Mouse (Mus musculus) heart, postnatal 0 days (tissue): ENCODE measurements around the gene Noxa1. TPM values are rescaled to one million over a fixed set of nuclear protein-coding genes. Genes with fewer than 3 reads are reported as not detected.

Experiments
- ATAC-seq: fragments of 200-750 bp; cut with Nextera tagmentation; 2 replicates; pipeline ENCODE4 v1.8.0; 2017; ENCODE audit warnings: low read depth, moderate number of reproducible peaks, moderate library complexity; ENCODE audit not compliant: insufficient read depth
- DNase-seq: peaks from one replicate; pipeline ENCODE4 v3.0.0-alpha.2; 2016; ENCODE audit warnings: low spot score
- H3K27ac ChIP-seq: fragments of 300-500 bp; sonication (generic); 2 replicates; pipeline ENCODE4 v1.5.1; 2014; ENCODE audit warnings: low read depth, mild to moderate bottlenecking
- H3K27me3 ChIP-seq: fragments of 300-500 bp; sonication (generic); 2 replicates; pipeline ENCODE4 v1.6.1; 2014; ENCODE audit warnings: low read length, mixed read lengths; ENCODE audit not compliant: control insufficient read depth, insufficient read depth
- H3K36me3 ChIP-seq: fragments of 300-500 bp; sonication (generic); replicated peaks from 2 replicates; pipeline ENCODE4 v1.6.1; 2014; ENCODE audit warnings: low read length, mixed read lengths; ENCODE audit not compliant: control insufficient read depth, insufficient read depth
- H3K4me1 ChIP-seq: fragments of 300-500 bp; sonication (generic); 2 replicates; pipeline ENCODE4 v1.6.1; 2014; ENCODE audit warnings: antibody characterized with exemption; ENCODE audit not compliant: control insufficient read depth, insufficient read depth
- H3K4me2 ChIP-seq: fragments of 300-500 bp; sonication (generic); 2 replicates; pipeline ENCODE4 v1.6.1; 2014; ENCODE audit warnings: low read depth, mild to moderate bottlenecking, low read length, moderate library complexity
- H3K4me3 ChIP-seq: fragments of 300-500 bp; sonication (generic); 2 replicates; pipeline ENCODE4 v1.5.1; 2014; ENCODE audit warnings: low read depth, low read length
- H3K9ac ChIP-seq: fragments of 300-500 bp; sonication (generic); replicated peaks from 2 replicates; pipeline ENCODE4 v1.6.1; 2014; ENCODE audit warnings: low read depth, low read length, mixed read lengths
- H3K9me3 ChIP-seq: fragments of 300-500 bp; sonication (generic); replicated peaks from 2 replicates; pipeline ENCODE4 v1.6.1; 2016; ENCODE audit warnings: low read length; ENCODE audit not compliant: control insufficient read depth
- CTCF ChIP-seq: IDR thresholded peaks from 2 replicates; pipeline ENCODE4 v1.5.1; 2016; ENCODE audit warnings: antibody characterized with exemption, control low read depth, low read depth
- EP300 ChIP-seq: IDR thresholded peaks from 2 replicates; pipeline ENCODE4 v1.6.1; 2016; ENCODE audit warnings: antibody characterized with exemption, low read depth
- WGBS: fragments of 180-500 bp; shearing (Covaris S2); extraction: QIAGEN DNeasy Blood & Tissue Kit; methylation state at CpG from one replicate; pipeline ENCODE4 v1.1.7; 2014; 5-methylcytosine and 5-hydroxymethylcytosine counted together
- polyA plus RNA-seq: library from polyadenylated mRNA; unstranded; fragments of >200 nt; fragmentation: Nextera tagmentation; extraction: Ambion mirVana; gene quantifications from 2 replicates; pipeline ENCODE4 v1.2.1, GENCODE M21; 2015
- total RNA-seq: library from RNA; depleted of rRNA; stranded (reverse); fragments of >200 nt; gene quantifications from 2 replicates; pipeline ENCODE4 v1.2.3, GENCODE M21; 2014; ENCODE audit warnings: low replicate concordance; rRNA removed

The Noxa1 gene
- not detected in 2 replicates for total RNA-seq
- not detected in 2 replicates for polyA plus RNA-seq

GRCm38 (mm10) chr2:25095109-25095850 is at the start of gene Noxa1:
Gene Noxa1, minus strand, starts transcription at chr2:25095149.
- peak within 1 kb of the TSS; percentile 18; the same call in 1 of the 2 replicates for H3K4me2 ChIP-seq
- 51% methylated on average over 28 of the region's 28 CpGs for WGBS
- TF ChIP-seq CTCF (no peak), EP300 (no peak)
- ATAC-seq = no peak
- no peak within 1 kb of the TSS for H3K27ac ChIP-seq
- H3K4me1 ChIP-seq = no peaks in the 10 kb centered on the region
- H3K4me3 ChIP-seq = no peak within 1 kb of the TSS; the same call in 1 of the 2 replicates
- no peaks in the 10 kb centered on the region for H3K9me3 ChIP-seq
- peaks cover 15% of the 10 kb centered on the region; the same call in 1 of the 2 replicates for H3K27me3 ChIP-seq
- H3K36me3 ChIP-seq = no peaks in the 10 kb centered on the region
- no peak within 1 kb of the TSS for H3K9ac ChIP-seq
- peak; percentile 6 for DNase-seq

GRCm38 (mm10) chr2:25141921-25142320 is 47.0 kb upstream of the Noxa1 start:
- no peaks in the 10 kb centered on the region for H3K27me3 ChIP-seq
- no peak overlapping the region for H3K9ac ChIP-seq
- TF ChIP-seq EP300 (no peak), CTCF (no peak)
- H3K27ac ChIP-seq = no peak overlapping the region
- no peak overlapping the region for H3K4me3 ChIP-seq
- WGBS = 74% methylated on average over 5 of the region's 5 CpGs
- no peak overlapping the region for H3K4me2 ChIP-seq
- H3K9me3 ChIP-seq = no peaks in the 10 kb centered on the region
- DNase-seq (no peak), ATAC-seq (no peak)
- H3K4me1 ChIP-seq = peaks cover 12% of the 10 kb centered on the region
- no peaks in the 10 kb centered on the region for H3K36me3 ChIP-seq

GRCm38 (mm10) chr2:25141185-25141584 is 46.2 kb upstream of the Noxa1 start:
- 60% methylated on average over 4 of the region's 4 CpGs for WGBS
- Histone ChIP-seq H3K4me2 (no peak overlapping the region), H3K27me3 (no peaks in the 10 kb centered on the region), H3K4me3 (no peak overlapping the region), H3K9me3 (no peaks in the 10 kb centered on the region), H3K9ac (no peak overlapping the region), H3K27ac (no peak overlapping the region), H3K4me1 (peaks cover 12% of the 10 kb centered on the region), H3K36me3 (no peaks in the 10 kb centered on the region)
- no peak for TF ChIP-seq EP300
- peak; percentile 39 for TF ChIP-seq CTCF
- ATAC-seq = no peak
- DNase-seq = no peak

GRCm38 (mm10) chr2:25137832-25138231 is 42.9 kb upstream of the Noxa1 start:
- TF ChIP-seq EP300 = no peak
- TF ChIP-seq CTCF = no peak

GRCm38 (mm10) chr2:25131601-25132000 is 36.7 kb upstream of the Noxa1 start:
- no peak for TF ChIP-seq EP300
- TF ChIP-seq CTCF = no peak
- no peak for DNase-seq
- H3K27ac ChIP-seq = no peak overlapping the region
- H3K9ac ChIP-seq = no peak overlapping the region
- no peak overlapping the region for H3K4me2 ChIP-seq
- no peak overlapping the region for H3K4me3 ChIP-seq
- H3K4me1 ChIP-seq = peaks cover 21% of the 10 kb centered on the region
- ATAC-seq = no peak
- no peaks in the 10 kb centered on the region for H3K9me3 ChIP-seq
- no peaks in the 10 kb centered on the region for H3K27me3 ChIP-seq
- 64% methylated on average over 9 of the region's 9 CpGs for WGBS
- no peaks in the 10 kb centered on the region for H3K36me3 ChIP-seq

More at GRCm38 (mm10) chr2:25137832-25138231, 42.9 kb upstream of the Noxa1 start:
- Histone ChIP-seq H3K9ac (no peak overlapping the region), H3K4me2 (no peak overlapping the region), H3K27ac (no peak overlapping the region), H3K4me3 (no peak overlapping the region), H3K36me3 (no peaks in the 10 kb centered on the region), H3K27me3 (no peaks in the 10 kb centered on the region), H3K4me1 (no peaks in the 10 kb centered on the region), H3K9me3 (no peaks in the 10 kb centered on the region)
- 31% methylated on average over 6 of the region's 6 CpGs for WGBS
- no peak for ATAC-seq
- DNase-seq = peak; percentile 22
